Mouse (Mus musculus) ovary, postnatal 14 days (tissue): ENCODE results near the gene Gfm1.

Experiments
- DNase-seq: peaks from one replicate; pipeline ENCODE4 v3.0.0; 2022; ENCODE audit warnings: low spot score

Gfm1 gene

GRCm38 (mm10) chr3:67497998-67498397, 68.1 kb downstream of the Gfm1 start:
- DNase-seq, result no peak

- DNase-seq, result no peak
Measured at GRCm38 (mm10) chr3:67498773-67499405, 69.0 kb downstream of the Gfm1 start.

GRCm38 (mm10) chr3:67499406-67499791, 69.5 kb downstream of the Gfm1 start:
- no peak for DNase-seq

- DNase-seq, result no peak
Measured at GRCm38 (mm10) chr3:67503878-67504277, 74.0 kb downstream of the Gfm1 start.

GRCm38 (mm10) chr3:67505286-67505685, 75.4 kb downstream of the Gfm1 start:
- no peak for DNase-seq

GRCm38 (mm10) chr3:67508216-67508892, 78.5 kb downstream of the Gfm1 start:
- DNase-seq, result no peak

- DNase-seq, result peak; percentile 71
Measured at GRCm38 (mm10) chr3:67512807-67513206, 82.9 kb downstream of the Gfm1 start.

- no peak for DNase-seq
Measured at GRCm38 (mm10) chr3:67514801-67515273, 84.9 kb downstream of the Gfm1 start.

GRCm38 (mm10) chr3:67515274-67515801, 85.4 kb downstream of the Gfm1 start, which contains the start of gene Rarres1:
Gene Rarres1 (minus strand): TSS chr3:67515523.
- peak; percentile 2 for DNase-seq

- no peak for DNase-seq
Measured at GRCm38 (mm10) chr3:67520568-67521143, 90.8 kb downstream of the Gfm1 start.

GRCm38 (mm10) chr3:67522709-67523108, 92.8 kb downstream of the Gfm1 start:
- DNase-seq, result no peak

- DNase-seq, result no peak
Measured at GRCm38 (mm10) chr3:67524768-67525167, 94.9 kb downstream of the Gfm1 start.
